Mouse (Mus musculus) embryonic facial prominence, embryonic 12.5 days (tissue): ENCODE data around the gene Il12rb1. TPM values are rescaled to one million over a fixed set of nuclear protein-coding genes. Genes with fewer than 3 reads are reported as not detected.

ENCODE experiments used
- ATAC-seq: fragments of 200-750 bp; cut with Nextera tagmentation; 2 replicates; pipeline ENCODE4 v1.8.0; 2017; ENCODE audit not compliant: insufficient number of reproducible peaks, insufficient read depth, low FRiP score, low TSS enrichment
- H3K27ac ChIP-seq: fragments of 300-500 bp; sonication (generic); 2 replicates; pipeline ENCODE4 v1.5.1; 2016; ENCODE audit warnings: mild to moderate bottlenecking
- H3K27me3 ChIP-seq: fragments of 300-500 bp; sonication (generic); 2 replicates; pipeline ENCODE4 v1.6.1; 2016; ENCODE audit warnings: mild to moderate bottlenecking, moderate library complexity
- H3K36me3 ChIP-seq: fragments of 300-500 bp; sonication (generic); 2 replicates; pipeline ENCODE4 v1.6.1; 2016; ENCODE audit warnings: mild to moderate bottlenecking
- H3K4me1 ChIP-seq: fragments of 300-500 bp; sonication (generic); 2 replicates; pipeline ENCODE4 v1.6.1; 2016
- H3K4me2 ChIP-seq: fragments of 300-500 bp; sonication (generic); replicated peaks from 2 replicates; pipeline ENCODE4 v1.6.1; 2016; ENCODE audit warnings: mild to moderate bottlenecking, moderate library complexity
- H3K4me3 ChIP-seq: fragments of 300-500 bp; sonication (generic); 2 replicates; pipeline ENCODE4 v1.5.1; 2016; ENCODE audit warnings: mild to moderate bottlenecking
- H3K9ac ChIP-seq: fragments of 300-500 bp; sonication (generic); 2 replicates; pipeline ENCODE4 v1.6.1; 2016; ENCODE audit warnings: mild to moderate bottlenecking, moderate library complexity
- H3K9me3 ChIP-seq: fragments of 300-500 bp; sonication (generic); 2 replicates; pipeline ENCODE4 v1.6.1; 2016; ENCODE audit warnings: mild to moderate bottlenecking, moderate library complexity
- WGBS: fragments of 180-500 bp; shearing (Covaris S2); methylation state at CpG from one replicate; pipeline ENCODE4 v1.1.7; 2016; 5-methylcytosine and 5-hydroxymethylcytosine counted together
- polyA plus RNA-seq: library from polyadenylated mRNA; unstranded; fragments of >200 nt; fragmentation: Nextera tagmentation; extraction: Ambion mirVana; gene quantifications from 2 replicates; pipeline ENCODE4 v1.2.1, GENCODE M21; 2016

Il12rb1 gene
- polyA plus RNA-seq, 1 experiment from 2014 or later, result not detected

DNA sequence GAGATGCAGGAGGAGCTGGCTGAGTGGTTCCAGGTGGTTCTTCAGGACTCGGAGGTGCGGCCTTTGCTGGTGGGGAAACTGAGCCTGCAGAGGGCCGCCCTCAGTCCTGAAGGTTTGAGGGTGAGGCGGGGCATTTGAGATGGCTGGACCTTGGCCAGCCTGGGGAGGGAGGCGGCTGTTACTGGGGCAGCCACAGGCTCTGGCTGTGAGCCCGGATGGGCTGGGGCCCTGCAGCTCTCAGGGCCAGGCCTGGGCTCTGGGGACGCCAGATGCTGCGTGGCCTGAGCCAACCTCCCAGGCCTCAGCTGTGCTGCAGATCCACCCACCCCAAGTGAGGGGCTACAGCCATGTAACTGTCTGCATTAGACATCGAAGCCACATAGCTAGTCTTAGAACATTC lies 34.4 kb upstream of the Il12rb1 start:
- Histone ChIP-seq H3K27ac (peak overlapping the region; percentile 18; the same call in 1 of the 2 replicates), H3K36me3 (peaks cover 60% of the 10 kb centered on the region), H3K4me1 (peaks cover 40% of the 10 kb centered on the region), H3K9me3 (no peaks in the 10 kb centered on the region), H3K4me2 (0 out of 2 replicates have a peak overlapping the region, but pooled peaks have one; percentile 3), H3K4me3 (no peak overlapping the region), H3K9ac (0 out of 2 replicates have a peak overlapping the region, but pooled peaks have one; percentile 34), H3K27me3 (no peaks in the 10 kb centered on the region)
- 79% methylated on average over 9 of the region's 9 CpGs for WGBS
- ATAC-seq, result no peak

DNA sequence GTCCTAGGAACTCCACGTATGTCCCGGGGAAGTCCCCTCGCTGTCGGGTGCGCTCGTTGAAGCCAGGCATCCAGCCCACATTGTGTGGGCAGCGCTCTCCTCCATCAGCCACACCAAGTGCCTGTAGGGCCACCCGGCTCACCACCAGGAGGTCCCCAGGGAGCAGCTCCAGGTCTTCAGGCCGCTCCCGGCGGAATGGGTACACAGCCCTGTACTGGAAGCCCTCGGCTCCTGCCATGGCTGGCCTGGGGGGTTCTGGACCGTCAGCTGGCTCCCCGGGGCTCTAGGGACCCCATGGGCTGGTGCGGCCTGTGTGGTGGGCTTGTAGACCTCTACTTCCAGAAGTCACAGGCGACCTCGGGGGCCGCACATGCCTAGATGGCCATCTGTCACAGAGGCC lies 33.5 kb upstream of the Il12rb1 start:
- peaks cover 40% of the 10 kb centered on the region for H3K4me1 ChIP-seq
- peak overlapping the region; percentile 34; the same call in 1 of the 2 replicates for H3K9ac ChIP-seq
- no peak for ATAC-seq
- 93% methylated on average over 18 of the region's 18 CpGs for WGBS
- peaks cover 64% of the 10 kb centered on the region for H3K36me3 ChIP-seq
- peak overlapping the region; percentile 6; the same call in 1 of the 2 replicates for H3K4me3 ChIP-seq
- no peaks in the 10 kb centered on the region for H3K9me3 ChIP-seq
- H3K27me3 ChIP-seq, result no peaks in the 10 kb centered on the region
- H3K4me2 ChIP-seq, result peak overlapping the region; percentile 88; the same call in 1 of the 2 replicates
- no peak overlapping the region for H3K27ac ChIP-seq

DNA sequence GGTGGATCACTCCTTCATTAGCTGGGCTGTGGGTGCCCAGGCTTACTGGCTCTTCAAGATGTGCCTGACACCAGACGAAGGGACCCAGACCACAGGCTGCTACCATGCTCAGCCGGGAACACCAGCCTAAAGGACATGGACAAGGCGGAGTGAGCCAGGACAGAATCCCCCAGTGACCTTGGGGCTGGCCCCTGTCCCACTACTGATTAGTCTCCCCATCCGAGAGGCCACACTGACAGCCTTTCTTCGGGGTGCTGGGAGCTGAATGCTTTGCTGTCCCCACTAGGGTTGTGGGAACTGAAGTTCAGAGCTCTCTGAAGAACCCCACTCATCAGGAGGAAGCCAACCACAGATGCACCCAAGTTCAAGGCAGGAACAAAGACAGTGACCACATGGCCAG lies 33.0 kb upstream of the Il12rb1 start:
- 86% methylated on average over 5 of the region's 5 CpGs for WGBS
- H3K4me1 ChIP-seq, result peaks cover 40% of the 10 kb centered on the region

DNA sequence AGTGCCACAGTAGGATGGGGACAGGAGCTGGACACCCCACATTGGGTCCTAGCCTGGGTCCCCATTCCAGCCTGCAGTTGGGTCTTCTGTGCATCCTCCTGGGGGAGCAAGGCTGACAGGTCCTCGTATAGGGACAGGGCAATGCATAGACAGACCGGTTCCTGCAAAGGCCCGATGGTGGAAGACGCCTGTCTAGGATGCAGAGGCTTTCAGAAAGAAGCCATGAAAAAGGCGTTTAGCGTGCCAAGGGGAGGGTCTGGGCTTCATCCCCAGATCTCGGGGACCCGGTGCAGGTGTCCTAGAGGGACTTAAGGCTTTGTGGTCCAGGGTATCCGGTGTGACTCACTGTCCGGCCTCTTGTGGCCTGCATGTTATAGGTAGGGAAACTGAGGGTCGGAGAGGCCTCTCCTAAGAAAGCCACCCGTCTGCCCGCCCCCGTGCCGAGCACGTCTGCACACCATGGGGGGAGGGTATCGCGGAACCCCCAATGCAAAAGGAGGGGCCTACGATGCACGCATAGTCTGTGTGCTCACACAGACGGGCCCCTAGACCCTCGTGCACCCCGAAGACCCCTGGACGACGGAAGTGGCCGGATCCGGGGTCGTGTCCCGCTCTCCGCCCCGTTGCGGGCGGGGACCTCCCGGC lies 32.3 kb upstream of the Il12rb1 start:
- ATAC-seq, result peak; percentile 24
- no peaks in the 10 kb centered on the region for H3K9me3 ChIP-seq
- H3K4me2 ChIP-seq, result peak overlapping the region; percentile 88
- peaks cover 40% of the 10 kb centered on the region for H3K4me1 ChIP-seq
- H3K36me3 ChIP-seq, result peaks cover 66% of the 10 kb centered on the region
- H3K4me3 ChIP-seq, result peak overlapping the region; percentile 59
- H3K27me3 ChIP-seq, result no peaks in the 10 kb centered on the region
- H3K9ac ChIP-seq, result peak overlapping the region; percentile 87
- WGBS, result 4% methylated on average over 34 of the region's 34 CpGs
- H3K27ac ChIP-seq, result peak overlapping the region; percentile 96

More for the DNA sequence above, 33.0 kb upstream of the Il12rb1 start:
- no peaks in the 10 kb centered on the region for H3K9me3 ChIP-seq
- H3K27ac ChIP-seq, result no peak overlapping the region
- peak overlapping the region; percentile 87 for H3K9ac ChIP-seq
- H3K4me3 ChIP-seq, result peak overlapping the region; percentile 59
- no peak for ATAC-seq
- H3K4me2 ChIP-seq, result peak overlapping the region; percentile 88
- no peaks in the 10 kb centered on the region for H3K27me3 ChIP-seq
- peaks cover 67% of the 10 kb centered on the region for H3K36me3 ChIP-seq

DNA sequence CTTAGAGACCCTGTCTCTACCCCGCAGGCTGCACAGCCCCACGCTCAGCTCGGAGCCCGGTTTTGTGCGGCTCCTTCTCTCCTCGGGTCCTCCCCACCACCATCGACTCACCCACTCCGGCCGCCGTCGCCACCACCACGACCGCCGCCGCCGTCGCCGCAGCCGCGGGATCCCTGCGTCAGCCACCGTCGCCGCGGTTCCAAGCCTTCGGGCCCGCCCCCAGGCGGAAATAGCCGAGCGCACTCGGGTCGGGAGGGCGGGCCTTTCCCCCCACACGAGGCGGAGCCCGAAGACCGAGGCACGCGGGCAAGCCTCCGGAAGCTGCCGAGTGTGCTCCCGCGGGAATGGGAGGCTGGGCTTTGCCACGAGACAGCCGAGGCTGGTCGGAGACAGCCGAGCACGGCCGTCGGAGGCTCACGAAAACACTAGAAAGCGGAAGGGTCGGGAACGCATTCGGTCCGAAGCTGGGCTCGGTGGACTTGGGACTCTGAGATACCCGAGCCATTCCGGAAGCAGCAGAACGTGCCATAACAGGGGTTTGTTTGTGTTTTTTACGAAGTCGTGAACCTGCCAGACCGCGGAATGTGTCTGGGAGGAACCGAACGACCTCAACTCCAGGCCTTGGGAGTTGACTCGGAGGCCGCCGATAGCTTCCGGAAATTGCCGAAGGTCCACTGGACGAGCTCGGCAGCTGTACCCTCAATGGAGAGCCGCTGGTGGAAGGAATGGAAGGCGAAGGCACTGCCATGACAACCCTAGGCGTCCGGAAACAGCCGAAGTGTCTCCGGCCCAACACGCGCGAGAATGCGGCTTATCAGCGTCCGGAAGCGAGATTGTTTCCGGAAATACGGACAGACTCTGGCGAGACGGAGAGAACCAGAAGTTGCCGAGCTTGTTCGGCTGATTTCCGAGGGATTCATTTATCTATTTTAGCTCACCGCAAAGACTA lies 31.5 kb upstream of the Il12rb1 start, which contains the start of gene Pik3r2:
Pik3r2 (minus strand) TSS at position 218 of the 949 bp plus-strand sequence.
- peak within 1 kb of the TSS; percentile 59 for H3K4me3 ChIP-seq
- peak within 1 kb of the TSS; percentile 87 for H3K9ac ChIP-seq
- peaks cover 64% of the 10 kb centered on the region for H3K36me3 ChIP-seq
- under 1% methylated on average over 94 of the region's 94 CpGs for WGBS
- H3K4me2 ChIP-seq, result peak within 1 kb of the TSS; percentile 88
- H3K27ac ChIP-seq, result peak within 1 kb of the TSS; percentile 96
- H3K9me3 ChIP-seq, result no peaks in the 10 kb centered on the region
- peak; percentile 86 for ATAC-seq
- H3K4me1 ChIP-seq, result peaks cover 40% of the 10 kb centered on the region
- H3K27me3 ChIP-seq, result no peaks in the 10 kb centered on the region

DNA sequence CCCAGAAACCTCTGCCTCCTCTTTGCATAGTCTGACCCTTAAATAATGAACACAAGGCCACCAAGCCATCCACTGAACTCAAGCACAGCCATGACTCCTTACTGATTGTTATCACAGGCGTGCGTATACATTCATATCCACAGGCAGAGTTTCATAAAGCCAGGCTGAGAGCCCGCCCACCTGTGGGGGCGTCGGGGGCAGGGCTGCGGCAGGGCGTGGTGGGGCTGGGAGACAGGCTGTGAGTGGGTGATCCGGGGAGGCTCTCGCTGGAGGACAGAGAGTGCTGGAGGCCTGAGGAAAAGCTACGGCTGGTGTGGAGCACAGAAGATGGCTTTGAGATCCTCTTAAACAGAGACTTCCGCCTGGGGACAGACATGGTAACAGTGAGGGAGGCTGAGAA lies 28.2 kb upstream of the Il12rb1 start:
- H3K4me3 ChIP-seq, result no peak overlapping the region
- no peak overlapping the region for H3K27ac ChIP-seq
- ATAC-seq, result no peak
- no peak overlapping the region for H3K4me2 ChIP-seq
- no peaks in the 10 kb centered on the region for H3K9me3 ChIP-seq
- 80% methylated on average over 11 of the region's 11 CpGs for WGBS
- H3K4me1 ChIP-seq, result peaks cover 18% of the 10 kb centered on the region
- peaks cover 63% of the 10 kb centered on the region for H3K36me3 ChIP-seq
- no peak overlapping the region for H3K9ac ChIP-seq
- H3K27me3 ChIP-seq, result no peaks in the 10 kb centered on the region

DNA sequence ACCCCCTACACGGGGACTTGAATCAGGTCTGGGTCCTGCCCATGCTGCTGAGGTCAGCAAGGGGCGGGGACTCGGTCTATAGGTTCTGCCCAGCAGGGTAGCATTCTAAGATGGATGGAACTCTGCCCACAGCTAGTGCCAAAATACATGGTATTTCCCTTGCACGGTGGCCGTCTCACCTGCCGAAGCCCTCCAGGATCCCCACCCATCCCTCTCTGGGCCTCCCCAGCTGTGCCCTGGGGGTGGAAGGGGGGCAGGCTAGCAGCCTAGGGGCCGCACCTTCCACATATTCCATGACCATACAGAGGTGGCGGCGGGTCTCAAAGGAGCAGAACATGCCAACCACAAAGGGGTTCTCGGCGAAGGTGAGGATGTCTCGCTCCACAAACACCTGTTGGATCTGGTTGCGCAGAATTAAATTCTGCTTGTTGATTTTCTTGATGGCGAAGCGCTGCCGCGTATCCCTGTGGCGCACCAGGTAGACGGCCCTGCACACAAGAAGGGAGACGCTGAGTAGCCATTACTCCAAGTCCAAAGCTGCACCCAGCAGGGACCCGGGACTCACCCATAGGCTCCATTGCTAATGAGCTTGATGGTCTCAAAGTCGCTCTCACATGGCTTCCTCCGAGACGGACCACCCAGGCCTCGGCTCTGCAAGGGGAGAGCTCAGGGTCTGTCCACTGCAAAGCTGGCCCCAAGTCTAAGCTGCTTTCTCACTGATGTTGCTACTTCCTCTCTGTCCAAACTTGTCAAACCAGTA lies 21.8 kb upstream of the Il12rb1 start:
- no peak for ATAC-seq

DNA sequence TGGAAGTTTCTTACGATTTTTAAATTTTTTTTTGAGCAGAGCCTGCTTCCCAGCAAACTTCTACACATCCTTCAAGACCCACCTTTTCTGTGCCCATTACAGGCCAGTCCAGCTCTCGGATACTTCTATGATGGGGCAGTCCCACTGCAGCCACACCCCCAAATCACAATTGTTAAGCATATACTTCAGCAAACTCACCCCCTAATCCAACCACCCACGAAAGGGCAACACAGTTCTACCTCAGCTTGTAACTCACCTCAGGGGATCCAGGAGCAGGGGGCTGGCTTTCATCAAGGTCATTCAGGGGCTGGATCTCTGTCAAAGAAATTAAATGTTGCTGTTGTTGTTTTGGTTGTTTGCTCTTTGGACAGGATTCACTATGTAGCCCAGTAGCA lies 21.2 kb upstream of the Il12rb1 start:
- Histone ChIP-seq H3K27me3 (peaks cover 5% of the 10 kb centered on the region; the same call in 1 of the 2 replicates), H3K27ac (no peak overlapping the region), H3K4me1 (peaks cover 31% of the 10 kb centered on the region), H3K4me3 (no peak overlapping the region), H3K4me2 (no peak overlapping the region), H3K9me3 (no peaks in the 10 kb centered on the region), H3K36me3 (peaks cover 64% of the 10 kb centered on the region), H3K9ac (no peak overlapping the region)
- ATAC-seq, result no peak
- 89% methylated on average over 3 of the region's 3 CpGs for WGBS

More for the DNA sequence above, 21.8 kb upstream of the Il12rb1 start:
- Histone ChIP-seq H3K9me3 (no peaks in the 10 kb centered on the region), H3K4me2 (no peak overlapping the region), H3K4me3 (no peak overlapping the region), H3K36me3 (peaks cover 70% of the 10 kb centered on the region), H3K4me1 (peaks cover 26% of the 10 kb centered on the region), H3K27ac (no peak overlapping the region), H3K9ac (no peak overlapping the region), H3K27me3 (peaks cover 5% of the 10 kb centered on the region; the same call in 1 of the 2 replicates)
- WGBS, result 87% methylated on average over 25 of the region's 25 CpGs

DNA sequence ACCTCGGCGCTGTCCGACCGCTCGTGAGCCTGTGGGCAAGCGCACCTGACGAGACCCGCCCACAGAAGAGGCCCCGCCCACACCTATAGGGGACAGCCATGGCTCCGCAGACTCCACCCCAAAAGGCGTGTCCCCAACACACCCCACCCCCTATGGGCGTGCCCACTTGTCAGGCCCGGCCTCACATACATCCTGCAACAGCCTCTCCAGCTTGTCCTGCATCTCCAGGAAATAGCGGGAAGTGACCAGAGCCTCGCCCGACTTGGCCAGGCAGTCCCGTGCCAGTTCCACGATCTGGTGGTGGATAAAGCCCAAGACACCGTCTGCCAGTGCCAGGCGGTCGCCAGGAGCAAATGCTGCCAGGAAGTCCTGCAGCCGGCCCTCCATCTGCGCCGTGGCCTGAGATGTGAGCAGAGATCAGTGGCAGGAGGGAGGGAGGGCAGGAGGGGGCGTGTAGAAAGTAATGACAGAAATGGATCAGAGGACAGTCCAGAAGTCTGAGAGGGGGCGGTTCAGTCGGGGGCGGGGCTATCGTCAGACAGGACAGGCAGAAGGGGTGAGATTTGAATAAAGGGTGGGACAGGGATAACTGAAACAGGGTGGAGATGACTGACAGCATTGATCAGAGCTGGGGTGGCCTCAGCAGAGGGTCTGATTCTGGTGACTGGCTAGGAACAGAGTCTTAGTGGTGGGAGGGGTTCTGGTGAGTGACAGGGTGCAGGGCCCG lies 20.1 kb upstream of the Il12rb1 start:
- WGBS, result 16% methylated on average over 30 of the region's 30 CpGs
- Histone ChIP-seq H3K27me3 (peaks cover 5% of the 10 kb centered on the region; the same call in 1 of the 2 replicates), H3K9ac (no peak overlapping the region)

DNA sequence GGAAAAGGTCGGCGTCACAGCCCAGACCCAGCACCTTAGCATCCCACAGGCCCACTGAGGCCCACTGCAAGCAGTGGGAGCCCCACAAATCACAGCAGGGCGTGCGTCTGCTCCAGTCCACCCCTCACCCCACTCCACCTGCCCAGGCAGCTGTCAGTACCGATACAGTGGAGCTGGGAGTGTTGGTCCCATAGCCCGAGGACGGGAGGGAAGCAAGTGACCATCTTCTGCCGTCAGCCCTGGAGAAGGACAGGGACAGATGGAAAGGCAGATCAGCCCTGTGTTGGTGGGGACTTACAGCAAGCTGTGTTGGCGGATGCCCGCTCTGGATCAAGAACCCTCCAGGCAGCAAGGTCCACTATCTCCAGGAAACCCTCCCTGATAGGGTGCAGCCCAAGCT lies 19.2 kb upstream of the Il12rb1 start:
- peaks cover 9% of the 10 kb centered on the region; the same call in 1 of the 2 replicates for H3K27me3 ChIP-seq
- no peaks in the 10 kb centered on the region for H3K9me3 ChIP-seq
- no peak overlapping the region for H3K27ac ChIP-seq
- no peak for ATAC-seq
- peaks cover 50% of the 10 kb centered on the region for H3K36me3 ChIP-seq
- no peak overlapping the region for H3K9ac ChIP-seq
- no peak overlapping the region for H3K4me3 ChIP-seq
- H3K4me1 ChIP-seq, result peaks cover 40% of the 10 kb centered on the region
- H3K4me2 ChIP-seq, result no peak overlapping the region
- WGBS, result 77% methylated on average over 10 of the region's 10 CpGs

More for the DNA sequence above, 20.1 kb upstream of the Il12rb1 start:
- H3K4me2 ChIP-seq, result 0 out of 2 replicates have a peak overlapping the region, but pooled peaks have one; percentile 15
- H3K36me3 ChIP-seq, result peaks cover 59% of the 10 kb centered on the region
- H3K4me1 ChIP-seq, result peaks cover 38% of the 10 kb centered on the region
- H3K9me3 ChIP-seq, result no peaks in the 10 kb centered on the region
- no peak overlapping the region for H3K27ac ChIP-seq
- no peak for ATAC-seq
- H3K4me3 ChIP-seq, result no peak overlapping the region
